Mouse (Mus musculus) neutrophil, adult 5-6 weeks (primary cell): Measurements from ENCODE around the gene Pde10a. TPM values are rescaled to one million over a fixed set of nuclear protein-coding genes. Genes with fewer than 3 reads are reported as not detected.

ENCODE experiments used
- ATAC-seq: fragments of 151-379, 151-347 bp; 2 replicates; pipeline ENCODE4 v1.8.0; 2017; ENCODE audit warnings: mild to moderate bottlenecking, moderate TSS enrichment; ENCODE audit not compliant: insufficient number of reproducible peaks, poor library complexity, low FRiP score, severe bottlenecking; ENCODE audit errors: extremely low read depth
- total RNA-seq: library from RNA; stranded (forward); fragments of 200-1000 nt; gene quantifications from 2 replicates; pipeline ENCODE4 v1.2.3, GENCODE M21; 2017

Gene Pde10a
- total RNA-seq, 1 experiment from 2014 or later = not detected

DNA sequence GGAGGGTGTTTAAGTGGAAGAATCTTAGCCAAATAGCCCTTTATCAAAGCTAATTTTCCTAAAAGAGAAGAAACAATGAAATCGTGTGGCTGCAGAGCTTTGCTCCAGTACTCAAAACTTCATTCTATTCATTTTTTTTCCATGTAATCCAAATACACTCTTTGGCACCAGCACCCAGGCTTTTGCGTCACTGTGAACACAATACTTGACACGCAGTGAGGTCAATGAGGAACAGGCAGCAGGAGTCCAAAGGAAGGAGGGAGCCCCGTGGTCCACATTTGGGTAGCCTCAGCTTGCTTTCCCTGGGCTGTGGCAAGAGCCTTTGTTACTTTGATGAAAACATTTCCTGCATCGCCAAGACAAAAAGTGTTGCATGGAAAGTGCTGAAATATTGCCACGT lies 284.6 kb downstream of the Pde10a start:
- ATAC-seq = no peak

DNA sequence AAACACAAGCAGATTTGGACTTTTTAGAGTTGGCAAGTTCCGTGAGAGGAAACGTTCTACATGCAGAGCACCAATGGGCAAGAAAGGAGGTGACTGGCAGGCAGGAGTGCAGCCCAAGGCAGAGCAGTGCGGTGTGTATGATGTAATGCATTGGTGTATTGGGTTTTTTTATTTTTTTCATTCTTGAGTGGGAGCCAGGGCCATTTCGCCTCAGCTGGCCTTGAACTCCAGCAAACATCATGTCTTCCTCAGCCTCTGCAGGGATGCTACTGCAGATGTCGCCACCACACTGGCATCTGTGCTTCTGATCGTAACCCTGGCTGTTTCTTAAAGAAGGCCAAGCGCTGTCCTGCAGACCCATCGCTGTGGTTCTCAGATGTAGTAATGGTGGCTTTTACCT lies 285.0 kb downstream of the Pde10a start:
- no peak for ATAC-seq

DNA sequence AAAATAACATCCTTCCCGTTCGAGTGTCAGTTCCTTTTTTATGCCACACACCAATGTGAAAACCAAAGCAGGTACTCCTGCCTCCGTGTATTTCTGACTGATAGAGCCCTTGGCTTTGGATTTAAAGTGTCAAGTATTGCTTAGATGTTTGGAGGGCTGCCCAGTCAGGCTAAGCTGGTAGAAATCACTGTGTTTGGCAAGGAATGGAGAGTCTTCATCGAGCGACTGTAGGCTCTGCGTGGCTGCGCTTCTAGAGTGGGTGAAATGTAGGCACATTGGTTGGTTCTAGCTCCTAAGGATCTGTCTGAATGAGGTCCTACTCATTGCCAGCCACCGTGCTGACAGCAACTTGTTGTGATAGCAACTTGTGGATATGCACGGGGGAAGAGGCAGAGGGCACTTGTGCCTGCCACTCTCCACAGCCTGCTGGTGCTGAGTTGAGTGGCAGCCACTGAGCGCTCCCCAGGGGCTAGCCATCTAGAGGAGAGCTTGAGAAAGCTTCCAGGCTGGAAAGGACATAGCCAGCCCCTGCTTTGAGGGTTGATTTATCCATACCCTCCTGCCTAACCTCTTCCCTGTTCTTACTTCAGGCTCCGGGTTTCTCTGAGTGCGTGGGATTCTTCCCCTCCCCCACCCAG lies 287.2 kb downstream of the Pde10a start:
- ATAC-seq = no peak

DNA sequence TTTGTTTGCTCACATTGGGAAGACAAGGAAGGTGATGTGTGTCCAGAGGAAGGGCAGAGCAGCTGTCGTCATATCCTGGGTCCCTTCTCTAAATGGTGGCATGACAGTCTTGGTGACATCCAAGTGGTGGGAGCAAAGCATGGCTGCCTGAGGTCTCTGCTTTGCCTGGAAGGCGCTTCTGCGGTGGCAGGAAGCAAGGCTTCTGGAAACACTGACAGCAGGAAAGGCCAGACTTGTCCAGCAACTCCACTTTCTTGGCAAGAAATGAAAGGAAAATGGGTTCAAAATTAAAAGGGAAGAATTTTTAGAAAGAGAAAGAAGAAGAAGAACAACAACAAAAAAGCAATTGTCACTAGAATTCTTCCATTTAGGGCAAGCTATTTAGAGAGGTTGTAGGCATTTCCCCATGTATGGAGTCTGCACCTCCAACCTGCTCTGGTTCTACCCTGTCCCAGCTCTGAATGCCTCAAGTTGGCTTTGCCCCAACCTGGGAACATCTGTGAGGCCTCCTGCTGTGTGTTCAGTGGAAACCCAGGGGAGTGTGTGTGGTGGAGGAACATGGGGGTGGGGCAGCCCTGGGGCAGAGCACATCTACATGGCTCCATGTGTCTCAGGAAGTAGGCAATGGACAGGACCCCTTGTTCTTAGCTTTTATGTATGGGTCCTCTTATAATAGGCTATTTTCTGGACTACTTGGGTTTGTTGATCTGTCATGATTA lies 288.8 kb downstream of the Pde10a start:
- ATAC-seq = no peak

DNA sequence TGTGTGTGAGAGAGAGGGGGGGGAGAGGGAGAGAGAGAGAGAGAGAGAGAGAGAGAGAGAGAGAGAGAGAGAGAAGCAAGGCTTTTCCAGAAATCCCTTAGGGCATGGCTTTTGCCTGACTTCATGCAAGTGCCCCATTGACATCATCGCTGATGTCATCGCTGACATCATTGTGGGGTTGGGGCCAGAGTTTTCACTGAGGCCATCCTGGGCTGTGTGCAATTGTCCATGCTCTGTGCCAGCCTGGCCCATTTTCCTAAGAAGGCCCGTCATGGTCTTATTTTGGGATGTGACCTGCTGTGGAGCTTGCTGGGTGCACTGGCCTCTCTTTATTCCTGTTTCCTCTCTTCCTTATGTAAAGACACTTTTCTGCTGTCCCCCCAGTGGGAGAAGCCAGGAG lies 290.2 kb downstream of the Pde10a start:
- ATAC-seq = no peak

DNA sequence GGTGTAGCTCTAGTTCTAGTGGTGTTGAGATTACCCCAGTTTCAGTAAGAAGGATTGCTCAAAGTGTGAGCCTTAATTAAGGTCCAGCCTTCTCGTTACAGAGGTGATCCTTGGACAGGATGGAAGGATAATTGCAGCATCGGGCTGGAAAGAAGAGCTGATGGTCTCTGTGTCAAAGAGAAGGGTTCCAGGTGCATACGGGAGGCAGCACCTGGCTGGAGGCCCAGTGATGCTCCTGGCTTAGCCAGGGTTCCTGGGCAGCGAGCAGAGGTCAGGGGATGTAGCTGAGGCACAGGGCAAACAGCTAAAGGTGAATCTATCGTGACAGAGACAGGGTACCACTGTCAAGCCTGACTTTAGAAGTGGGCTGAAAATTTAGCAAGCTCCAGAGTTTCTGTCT lies 290.7 kb downstream of the Pde10a start:
- no peak for ATAC-seq

DNA sequence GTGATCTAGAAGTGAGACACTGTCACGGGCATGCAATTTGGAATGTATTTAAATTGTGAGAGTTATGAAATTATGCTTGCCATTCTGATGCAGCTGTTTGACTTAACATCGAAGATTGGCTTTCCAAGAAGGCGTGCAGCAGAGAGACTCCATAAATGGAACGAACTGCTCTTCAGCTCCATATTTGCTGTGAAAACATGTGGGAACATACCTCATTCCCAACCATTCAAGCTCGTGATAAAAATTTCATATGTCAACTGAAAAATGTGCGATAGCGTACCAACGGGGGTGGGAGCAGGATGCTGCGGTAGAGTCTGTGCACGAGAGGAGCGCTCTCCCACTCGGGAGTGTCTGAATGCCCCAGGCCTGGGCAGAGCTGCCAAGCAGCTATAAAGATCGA lies 293.5 kb downstream of the Pde10a start:
- ATAC-seq = no peak

DNA sequence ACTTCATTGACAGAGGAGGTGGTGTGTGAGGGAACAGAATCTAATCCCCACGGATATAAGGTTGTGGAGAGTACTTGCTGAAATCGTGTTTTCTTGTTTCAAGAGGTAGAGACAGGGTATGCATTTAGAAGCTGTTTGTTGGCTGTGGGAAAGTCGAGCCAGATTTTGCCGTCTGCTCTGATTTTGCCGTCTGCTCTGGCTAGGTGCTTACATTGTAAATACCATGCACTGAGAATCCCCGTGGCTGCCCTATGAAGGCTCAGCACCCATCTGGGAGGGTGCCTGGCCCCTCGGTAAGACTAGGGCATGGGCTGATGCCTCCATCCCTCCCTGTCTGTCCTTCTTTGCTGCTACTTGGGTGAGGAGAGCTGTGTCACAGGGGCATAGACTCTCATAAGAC lies 298.4 kb downstream of the Pde10a start:
- no peak for ATAC-seq

DNA sequence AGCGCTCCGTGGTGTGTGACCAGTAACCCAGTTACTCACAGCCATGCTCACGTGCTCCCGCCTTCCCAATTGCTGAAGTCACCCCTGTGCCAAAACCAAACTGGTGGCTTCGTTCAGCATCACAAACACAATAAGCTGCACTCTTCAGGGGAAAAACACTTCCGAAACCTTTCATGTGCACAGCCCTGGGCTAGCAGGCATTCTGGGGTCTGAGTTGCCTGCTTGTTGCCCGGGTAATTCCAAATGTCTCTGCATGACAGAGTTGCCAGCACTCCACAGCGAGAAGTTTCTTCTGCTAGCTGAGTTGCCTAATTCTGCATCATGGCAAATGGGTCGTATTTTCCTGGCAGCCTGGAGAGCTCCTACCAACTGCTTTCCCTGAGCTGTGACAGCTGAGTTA lies 302.0 kb downstream of the Pde10a start:
- no peak for ATAC-seq

DNA sequence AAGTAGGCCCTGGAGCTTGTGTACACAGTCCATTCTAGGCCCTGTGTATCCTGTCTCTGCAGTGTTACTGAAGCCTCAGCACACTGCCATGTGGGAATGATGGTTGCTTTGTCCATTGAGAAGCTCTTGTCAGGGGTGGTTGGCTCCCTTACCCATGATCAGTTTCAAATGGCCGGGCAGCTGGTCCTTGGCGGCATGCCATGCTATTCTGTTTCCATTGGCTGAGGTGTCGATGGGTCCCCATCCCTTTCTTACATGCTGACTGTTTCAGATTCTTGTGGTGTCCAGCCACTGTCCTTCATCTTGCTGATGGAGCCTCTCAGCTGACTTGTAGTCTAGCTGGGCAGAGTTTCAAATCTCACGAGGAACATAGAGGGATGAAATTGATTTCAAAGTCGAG lies 305.8 kb downstream of the Pde10a start:
- no peak for ATAC-seq

DNA sequence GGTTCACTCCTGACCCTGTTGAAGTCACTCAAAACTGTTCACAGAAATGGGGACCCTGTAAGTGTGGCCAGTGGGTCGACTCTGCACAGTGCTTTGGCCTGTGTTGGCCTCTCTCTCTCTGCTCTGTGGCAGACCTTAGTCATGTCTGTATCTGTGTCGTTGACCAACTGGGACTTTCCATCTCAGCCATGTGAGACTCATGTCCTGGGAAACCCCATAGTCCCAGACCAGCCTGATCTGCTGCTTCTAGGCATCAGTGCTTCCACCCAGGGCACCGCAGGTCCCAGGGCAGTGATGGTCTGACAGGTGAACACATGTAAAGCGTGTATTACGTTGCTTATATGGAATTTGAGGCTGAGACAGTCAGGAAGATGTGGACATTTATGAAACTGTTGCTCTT lies 311.1 kb downstream of the Pde10a start:
- no peak for ATAC-seq

DNA sequence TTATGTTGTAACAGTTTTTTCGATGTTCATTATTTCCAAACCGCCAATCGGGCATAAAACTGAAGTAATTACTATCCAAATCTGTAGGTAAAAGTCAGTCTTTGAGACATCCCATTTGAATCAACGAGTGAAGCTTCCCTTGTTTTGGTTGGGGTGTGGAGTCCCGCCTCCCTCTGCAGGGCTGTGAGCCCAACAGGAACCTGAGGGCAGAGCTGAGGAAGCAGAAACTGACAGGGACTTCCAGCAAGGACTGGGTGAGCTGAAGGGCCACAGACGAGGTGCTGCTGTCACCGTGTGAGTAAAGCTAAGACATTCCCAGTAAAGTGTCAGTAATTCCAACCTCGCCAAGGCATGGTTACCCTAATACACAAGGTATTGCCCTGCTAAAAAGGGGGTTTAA lies 313.1 kb downstream of the Pde10a start:
- no peak for ATAC-seq

DNA sequence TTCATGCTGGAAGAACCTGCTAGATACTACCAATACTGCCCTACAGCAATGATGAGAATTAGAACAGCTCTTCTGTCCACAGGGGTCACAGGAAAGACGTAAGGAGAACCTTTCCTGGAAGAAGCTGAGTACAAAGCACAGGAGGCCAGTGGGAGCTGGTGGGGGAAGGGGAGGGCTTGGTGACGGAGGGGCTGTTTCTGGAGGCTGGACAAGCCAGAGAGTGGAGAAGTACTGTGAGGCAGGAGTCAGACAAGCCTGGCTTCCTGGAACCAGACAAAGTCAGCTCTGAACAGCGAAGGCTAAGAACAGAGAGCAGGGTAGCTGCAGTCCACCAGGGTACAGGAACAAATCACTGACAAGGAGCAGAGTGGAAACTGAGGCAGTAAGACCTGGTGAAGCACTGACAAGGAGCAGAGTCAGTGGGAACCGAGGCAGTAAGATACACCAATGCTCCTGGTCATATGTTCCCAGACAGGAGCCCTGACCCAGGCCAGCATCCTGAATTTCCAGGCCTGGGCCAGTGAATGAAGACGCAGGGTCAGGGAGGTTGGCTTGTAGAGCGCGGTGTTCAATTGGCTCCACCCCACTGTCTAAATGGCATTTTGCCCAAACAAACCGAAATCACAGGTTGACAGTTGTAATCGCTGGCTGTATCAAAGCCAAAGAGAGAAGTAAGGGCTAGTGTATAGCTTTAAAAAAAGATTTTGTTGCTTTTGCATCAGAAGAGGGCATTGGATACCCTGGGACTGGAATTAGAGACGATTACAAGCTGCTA lies 314.3 kb downstream of the Pde10a start:
- ATAC-seq = no peak

DNA sequence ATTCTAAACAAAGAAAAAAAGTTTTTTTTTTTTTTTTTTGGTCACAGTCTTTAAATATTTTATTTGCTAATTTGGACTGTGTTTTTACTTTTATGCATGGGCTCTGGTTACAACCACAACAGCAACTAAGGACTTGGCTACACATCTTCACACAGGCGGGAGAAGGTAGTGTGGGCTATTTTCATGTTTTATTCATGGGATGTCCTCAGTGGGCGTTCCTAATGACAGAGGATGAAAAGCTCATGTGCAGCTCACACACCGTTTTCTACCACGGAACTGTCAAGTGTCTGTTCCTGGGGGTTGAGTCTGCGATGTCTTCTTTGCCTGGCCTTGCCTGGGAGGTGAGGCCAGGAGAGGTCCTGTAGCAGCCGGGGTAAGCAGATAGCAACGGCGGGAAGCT lies 315.9 kb downstream of the Pde10a start:
- no peak for ATAC-seq

DNA sequence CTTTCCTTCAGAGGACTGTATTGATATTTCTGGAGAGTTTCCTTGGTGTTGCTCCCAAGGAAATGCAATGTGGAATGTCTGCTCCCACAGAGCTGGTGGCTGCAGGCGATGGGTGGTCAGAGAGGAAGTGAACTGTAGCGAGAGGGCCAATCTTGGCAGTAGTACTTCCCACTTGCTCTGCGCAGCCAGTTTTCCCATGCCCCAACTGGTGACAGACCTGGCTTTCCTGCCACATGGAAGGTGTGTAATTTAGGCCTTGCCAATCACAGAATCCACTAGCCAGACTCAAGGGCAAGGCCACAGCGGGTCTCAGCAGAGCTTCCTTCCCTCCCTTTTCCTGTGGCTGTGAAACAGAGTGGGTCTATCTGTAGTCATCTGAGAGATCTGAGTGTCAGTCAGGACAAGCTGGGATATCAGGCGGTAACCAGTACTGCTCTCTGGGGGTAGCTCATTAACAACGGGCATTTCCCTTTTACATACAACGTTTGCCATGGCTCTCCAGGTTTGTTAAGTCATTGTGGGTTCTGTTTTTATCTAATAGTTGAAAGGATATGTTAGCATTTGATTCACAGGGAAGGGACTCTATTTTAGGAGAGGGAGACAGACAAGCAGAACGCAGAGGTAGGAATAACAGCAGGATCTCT lies 316.8 kb downstream of the Pde10a start:
- no peak for ATAC-seq

DNA sequence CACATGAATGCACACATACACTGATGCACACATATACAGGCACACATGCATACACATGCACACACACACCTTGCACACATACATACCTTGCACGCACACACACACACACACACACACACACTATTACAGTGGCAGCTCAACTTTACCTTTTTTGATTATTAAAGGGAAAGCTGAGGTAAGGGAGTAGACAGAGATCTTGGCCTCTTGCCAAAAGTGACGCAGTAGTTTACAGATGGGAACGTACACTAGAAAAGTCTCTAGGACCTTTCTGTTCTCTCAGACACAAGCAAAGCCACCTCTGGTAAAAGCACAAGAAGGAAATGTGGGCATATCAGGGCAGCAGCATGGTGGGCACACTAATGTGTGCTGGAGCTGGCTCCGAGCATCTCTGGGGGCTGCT lies 317.5 kb downstream of the Pde10a start:
- ATAC-seq = no peak

DNA sequence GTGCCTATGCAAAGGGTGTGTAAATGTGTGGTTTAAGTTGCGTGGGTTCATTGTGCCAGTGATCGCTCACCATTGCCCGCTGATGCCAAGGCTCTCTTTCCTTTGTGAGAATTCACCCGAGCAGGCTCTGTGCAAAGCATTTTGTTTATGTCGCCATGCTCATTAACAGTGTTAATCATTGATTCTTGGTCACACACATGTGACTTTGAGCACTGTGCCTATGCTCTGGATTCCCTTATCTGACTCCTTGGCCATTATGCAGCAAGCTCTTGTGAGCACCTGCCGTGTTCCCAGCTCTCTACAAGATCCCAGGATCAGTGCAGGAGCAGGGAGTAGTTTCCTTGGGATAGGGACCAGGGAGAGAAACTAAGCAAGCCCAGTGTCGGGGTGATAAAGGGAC lies 318.8 kb downstream of the Pde10a start:
- no peak for ATAC-seq

DNA sequence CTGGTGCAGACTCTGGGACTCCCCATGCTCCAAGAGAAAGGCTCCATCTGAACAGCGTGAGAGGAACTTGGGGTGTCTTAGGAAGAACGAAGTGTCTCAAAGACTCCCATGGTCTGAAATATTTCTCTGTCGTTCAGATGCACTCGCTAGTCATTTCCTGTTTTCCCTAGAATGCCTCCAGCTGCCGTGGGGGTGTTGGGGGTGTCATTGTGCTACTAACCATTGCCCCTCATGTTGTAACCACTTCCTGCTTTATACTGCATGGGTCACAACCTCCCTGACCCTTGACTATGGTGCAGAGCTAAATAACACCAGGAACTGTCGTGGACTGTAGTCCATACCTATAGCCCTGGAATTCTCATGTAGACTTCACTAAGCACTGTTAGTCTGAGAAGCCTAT lies 321.3 kb downstream of the Pde10a start:
- ATAC-seq = no peak

DNA sequence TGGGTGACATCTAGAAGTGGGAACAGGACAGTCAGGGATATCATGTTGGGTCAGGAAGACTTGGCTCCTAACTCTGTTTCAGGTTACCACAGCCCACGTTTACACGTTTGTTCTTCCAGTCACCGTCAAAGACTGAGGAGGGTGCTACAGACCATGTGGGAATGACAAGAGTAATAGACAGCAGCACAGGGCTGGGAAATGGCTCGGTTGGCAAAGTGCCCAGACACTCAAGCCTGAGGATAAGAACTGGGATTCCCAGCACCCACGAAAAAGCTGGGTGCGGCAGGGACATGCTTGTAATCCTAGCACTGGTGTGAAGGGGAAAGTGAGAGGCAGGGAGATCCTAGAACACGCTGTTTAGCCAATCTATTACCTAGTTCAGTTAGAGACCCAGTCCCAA lies 322.4 kb downstream of the Pde10a start:
- ATAC-seq = no peak

DNA sequence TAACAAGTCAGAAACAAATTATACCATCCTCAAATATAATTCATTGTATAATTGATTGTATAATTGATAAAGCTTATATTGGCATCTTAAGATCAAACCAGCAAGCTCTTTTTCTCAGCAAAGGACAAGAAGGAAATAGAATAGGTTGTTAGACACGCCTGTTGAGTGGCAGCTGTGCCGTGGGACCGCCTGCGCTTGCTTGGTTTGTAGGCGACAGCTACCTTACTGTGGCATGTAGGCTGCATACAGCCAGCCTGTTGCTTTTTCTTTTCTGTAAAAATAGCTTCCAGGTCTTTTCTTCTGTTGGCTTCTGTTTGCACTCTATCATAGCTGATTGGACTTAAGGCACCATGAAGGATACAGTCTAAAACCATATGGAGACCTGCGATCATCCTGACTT lies 326.7 kb downstream of the Pde10a start:
- no peak for ATAC-seq
